Mouse (Mus musculus): ENCODE measurements at regions not wholly inside any gene's neighbourhood (a gene's known extent, or its start where the extent isn't known, plus 50 kb on each side); places are given as distances from the start of the nearest gene placed in this dataset.

- TF ChIP-seq GATA1 (IDR thresholded peaks at IDR 0.05; ENCODE audit: borderline replicate concordance, low read length), result no peak
- no peak for TF ChIP-seq CTCF (IDR thresholded peaks at IDR 0.05; ENCODE audit: low read depth, low read length)
- no peak for TF ChIP-seq GATA2 (IDR thresholded peaks at IDR 0.05; ENCODE audit: borderline replicate concordance, low read depth, low read length)
- no peak for TF ChIP-seq TAL1 (conservative IDR thresholded peaks at IDR 0.05; ENCODE audit: low read depth, low read length)
- TF ChIP-seq POLR2AphosphoS5 (IDR thresholded peaks at IDR 0.05; ENCODE audit: insufficient replicate concordance, low read depth, low read length), result no peak
These were observed 302.3 kb upstream of the Nbea start for GRCm38 (mm10) chr3:56485550-56486400.

Data from G1E (cell line).